In genomic region chr1:77374054-77374453, GRCm38 (mm10) we compare ENCODE assay signal across 33 mouse cellular contexts.
A peak's percentile ranks its signal among the peaks of the same experiment; 100 is the strongest.
DNase-seq lines count a peak whose midpoint lies in the region; ATAC-seq and TF ChIP-seq lines count a peak whose summit lies in the region.
"Had no signal": no experiment of that assay in that cellular context is flagged by ENCODE, and none has a peak within 500 bp of the region (broad histone marks: within the 10 kb centered on the region; RNA-seq: fewer than 3 reads in every experiment).

No protein-coding gene starts in this region.

- ATAC-seq in forebrain, embryonic 14.5 days = 0 out of 2 replicates have a peak, but pooled peaks have one; percentile 25
- no peak for ATAC-seq in forebrain, embryonic 12.5 days (ENCODE audit: low FRiP score)
- peak; percentile 58 for ATAC-seq in liver, embryonic 14.5 days (ENCODE audit: insufficient read depth)
- ATAC-seq: forebrain, postnatal 0 days; intestine, postnatal 0 days; lung, postnatal 0 days; midbrain, embryonic 15.5 days had no signal

- no peak for TF ChIP-seq EP300 in liver, embryonic 14.5 days (IDR thresholded peaks at IDR 0.05; ENCODE audit: low read depth)

- no peak for DNase-seq in forebrain, embryonic 14.5 days (ENCODE audit: low spot score)
- DNase-seq in ZHBTc4 (ENCODE audit: low read depth, low spot score) = peak; percentile 88
- DNase-seq in liver, embryonic 14.5 days (ENCODE audit: low read depth in 3 of 3, low spot score in 3 of 3) = no peak
- no peak for DNase-seq in layer of hippocampus, adult 2 months (ENCODE audit: low spot score in 2 of 2)
- no peak for DNase-seq in layer of hippocampus, postnatal 10 days (ENCODE audit: low spot score in 2 of 2)
- no peak for DNase-seq in cerebellum, adult 8-10 months
- DNase-seq: adrenal gland, postnatal 10 days; cerebellum, adult 11 months; cerebellum, adult 9-11 months; embryo, embryonic 11 days; forebrain, postnatal 0 days; gastrocnemius, postnatal 10 days; kidney, adult 9 months; kidney, postnatal 14 days; lung, adult 18-20 months; lung, postnatal 4 days; right cerebral cortex, postnatal 25 days; thymus, adult 18-20 months; thymus, postnatal 25 days had no signal

- H3K4me3 ChIP-seq in forebrain, embryonic 14.5 days (ENCODE audit: low read depth, low read length) = no peak overlapping the region
- H3K4me3 ChIP-seq in forebrain, embryonic 12.5 days (replicated peaks) = no peak overlapping the region
- 0 out of 2 replicates have a peak overlapping the region, but pooled peaks have one; percentile 13 for H3K4me3 ChIP-seq in E14TG2a.4 (replicated peaks; ENCODE audit: low read length)
- no peak overlapping the region for H3K4me3 ChIP-seq in liver, embryonic 14.5 days (ENCODE audit: insufficient read depth in 1 of 2, low read depth in 2 of 2, low read length in 2 of 2)
- H3K4me3 ChIP-seq in layer of hippocampus, adult 2 months = no peak overlapping the region
- H3K4me3 ChIP-seq: embryonic facial prominence, embryonic 12.5 days; forebrain, embryonic 10.5 days; heart, embryonic 15.5 days; hindbrain, embryonic 12.5 days; left cerebral cortex, adult 2 months; limb, embryonic 12.5 days; megakaryocyte, embryonic 14.5 days; midbrain, embryonic 15.5 days; stomach, embryonic 15.5 days had no signal

- peaks cover 72% of the 10 kb centered on the region for H3K36me3 ChIP-seq in forebrain, embryonic 14.5 days (ENCODE audit: control insufficient read depth, insufficient read depth, low read length)
- H3K36me3 ChIP-seq in forebrain, embryonic 12.5 days (replicated peaks) = peaks cover 75% of the 10 kb centered on the region
- peaks cover 81% of the 10 kb centered on the region for H3K36me3 ChIP-seq in E14TG2a.4 (ENCODE audit: insufficient read depth, low read length)
- no peaks in the 10 kb centered on the region for H3K36me3 ChIP-seq in liver, embryonic 14.5 days (replicated peaks; ENCODE audit: control insufficient read depth, insufficient read depth, low read depth)
- H3K36me3 ChIP-seq: midbrain, embryonic 15.5 days; stomach, embryonic 15.5 days had no signal

- H3K9me3 ChIP-seq in forebrain, embryonic 14.5 days (replicated peaks; ENCODE audit: control insufficient read depth, low read length) = no peaks in the 10 kb centered on the region
- no peaks in the 10 kb centered on the region for H3K9me3 ChIP-seq in forebrain, embryonic 12.5 days
- no peaks in the 10 kb centered on the region for H3K9me3 ChIP-seq in E14TG2a.4 (ENCODE audit: low read length)
- no peaks in the 10 kb centered on the region for H3K9me3 ChIP-seq in liver, embryonic 14.5 days (ENCODE audit: control insufficient read depth, low read length)
- H3K9me3 ChIP-seq: embryonic facial prominence, embryonic 12.5 days; forebrain, embryonic 10.5 days; heart, embryonic 15.5 days; hindbrain, embryonic 12.5 days; limb, embryonic 12.5 days; midbrain, embryonic 15.5 days; stomach, embryonic 15.5 days had no signal

- no peak for TF ChIP-seq CTCF in E14TG2a.4 (conservative IDR thresholded peaks at IDR 0.05; ENCODE audit: low read length)
- TF ChIP-seq CTCF in liver, embryonic 14.5 days (IDR thresholded peaks at IDR 0.05; ENCODE audit: low read depth) = no peak
- TF ChIP-seq CTCF in layer of hippocampus, adult 2 months (conservative IDR thresholded peaks at IDR 0.05) = no peak

- no peak overlapping the region for H3K4me2 ChIP-seq in forebrain, embryonic 14.5 days (ENCODE audit: low read length)
- H3K4me2 ChIP-seq in forebrain, embryonic 12.5 days = no peak overlapping the region
- H3K4me2 ChIP-seq in liver, embryonic 14.5 days (ENCODE audit: low read depth) = no peak overlapping the region
- H3K4me2 ChIP-seq: embryonic facial prominence, embryonic 12.5 days; heart, embryonic 15.5 days; hindbrain, embryonic 12.5 days; limb, embryonic 12.5 days; midbrain, embryonic 15.5 days; stomach, embryonic 15.5 days had no signal

- H3K9ac ChIP-seq in forebrain, embryonic 14.5 days (ENCODE audit: low read length) = no peak overlapping the region
- H3K9ac ChIP-seq in forebrain, embryonic 12.5 days = no peak overlapping the region
- no peak overlapping the region for H3K9ac ChIP-seq in liver, embryonic 14.5 days (replicated peaks)
- H3K9ac ChIP-seq: embryonic facial prominence, embryonic 12.5 days; forebrain, postnatal 0 days; heart, embryonic 15.5 days; hindbrain, embryonic 12.5 days; limb, embryonic 12.5 days; midbrain, embryonic 15.5 days; stomach, embryonic 15.5 days had no signal

- 67% methylated on average over 4 of the region's 5 CpGs for WGBS in forebrain, embryonic 14.5 days
- 70% methylated on average over 4 of the region's 5 CpGs for WGBS in forebrain, embryonic 12.5 days
- WGBS in liver, embryonic 14.5 days (ENCODE audit: insufficient replicate concordance) = 50% methylated on average over 5 of the region's 5 CpGs

- H3K27me3 ChIP-seq in forebrain, embryonic 14.5 days (replicated peaks; ENCODE audit: control insufficient read depth, insufficient read depth, low read length) = no peaks in the 10 kb centered on the region
- H3K27me3 ChIP-seq in forebrain, embryonic 12.5 days = no peaks in the 10 kb centered on the region
- no peaks in the 10 kb centered on the region for H3K27me3 ChIP-seq in E14TG2a.4 (ENCODE audit: insufficient read depth, low read length)
- no peaks in the 10 kb centered on the region for H3K27me3 ChIP-seq in liver, embryonic 14.5 days (ENCODE audit: control insufficient read depth, insufficient read depth, low read length)
- H3K27me3 ChIP-seq: CH12.LX; embryonic facial prominence, embryonic 12.5 days; heart, embryonic 15.5 days; hindbrain, embryonic 12.5 days; limb, embryonic 12.5 days; megakaryocyte, embryonic 14.5 days; midbrain, embryonic 15.5 days; stomach, embryonic 15.5 days had no signal

- H3K27ac ChIP-seq in forebrain, embryonic 14.5 days (ENCODE audit: low read depth, low read length) = no peak overlapping the region
- H3K27ac ChIP-seq in forebrain, embryonic 12.5 days = no peak overlapping the region
- no peak overlapping the region for H3K27ac ChIP-seq in liver, embryonic 14.5 days
- H3K27ac ChIP-seq in layer of hippocampus, adult 2 months = no peak overlapping the region
- H3K27ac ChIP-seq: embryonic facial prominence, embryonic 12.5 days; forebrain, embryonic 10.5 days; heart, embryonic 15.5 days; hindbrain, embryonic 12.5 days; left cerebral cortex, adult 2 months; limb, embryonic 12.5 days; midbrain, embryonic 15.5 days; stomach, embryonic 15.5 days had no signal

- peaks cover 9% of the 10 kb centered on the region for H3K4me1 ChIP-seq in forebrain, embryonic 14.5 days (ENCODE audit: control insufficient read depth, insufficient read depth, low read length)
- no peaks in the 10 kb centered on the region; the same call in 1 of the 2 replicates for H3K4me1 ChIP-seq in forebrain, embryonic 12.5 days
- peaks cover 12% of the 10 kb centered on the region for H3K4me1 ChIP-seq in E14TG2a.4 (replicated peaks; ENCODE audit: low read depth, low read length)
- peaks cover 7 to 9% of the 10 kb centered on the region in 2 experiments for H3K4me1 ChIP-seq in liver, embryonic 14.5 days (replicated peaks; ENCODE audit: control insufficient read depth in 2 of 2, insufficient read depth in 2 of 2, low read length in 1 of 2)
- H3K4me1 ChIP-seq: embryonic facial prominence, embryonic 12.5 days; forebrain, embryonic 10.5 days; heart, embryonic 15.5 days; hindbrain, embryonic 12.5 days; limb, embryonic 12.5 days; midbrain, embryonic 15.5 days; stomach, embryonic 15.5 days had no signal
